Mouse (Mus musculus): ENCODE results near the gene Stac3. TPM values are rescaled to one million over a fixed set of nuclear protein-coding genes. Genes with fewer than 3 reads are reported as not detected.

The Stac3 gene
- polyA plus RNA-seq, 1 experiment from 2014 or later: 0.09 TPM

- Histone ChIP-seq H3K79me2 (ENCODE audit: inconsistent target) (no peaks in the 10 kb centered on the region), H3K27ac (no peak overlapping the region), H3K4me3 (ENCODE audit: inconsistent target) (no peak overlapping the region), H3K36me3 (ENCODE audit: inconsistent target) (no peaks in the 10 kb centered on the region)
- WGBS (ENCODE audit: missing documents): 21% methylated on average over 19 of the region's 23 CpGs
These were observed 23.3 kb downstream of the Stac3 start for GRCm38 (mm10) chr10:127524646-127525255.

- Histone ChIP-seq H3K4me3 (ENCODE audit: inconsistent target) (no peak overlapping the region), H3K36me3 (ENCODE audit: inconsistent target) (no peaks in the 10 kb centered on the region), H3K79me2 (ENCODE audit: inconsistent target) (no peaks in the 10 kb centered on the region), H3K27ac (no peak overlapping the region)
- 4% methylated on average over 26 of the region's 26 CpGs for WGBS (ENCODE audit: missing documents)
These were observed 24.6 kb downstream of the Stac3 start for GRCm38 (mm10) chr10:127526048-127526447.

- WGBS (ENCODE audit: missing documents): under 1% methylated on average over 26 of the region's 26 CpGs
These were observed 25.2 kb downstream of the Stac3 start for GRCm38 (mm10) chr10:127526681-127527080.

GRCm38 (mm10) chr10:127527481-127527880 lies 26.0 kb downstream of the Stac3 start:
- no peaks in the 10 kb centered on the region for H3K79me2 ChIP-seq (ENCODE audit: inconsistent target)
- 14% methylated on average over 17 of the region's 17 CpGs for WGBS (ENCODE audit: missing documents)
- no peak overlapping the region for H3K27ac ChIP-seq
- H3K36me3 ChIP-seq (ENCODE audit: inconsistent target): no peaks in the 10 kb centered on the region
- H3K4me3 ChIP-seq (ENCODE audit: inconsistent target): no peak overlapping the region

More at GRCm38 (mm10) chr10:127526681-127527080, 25.2 kb downstream of the Stac3 start:
- no peak overlapping the region for H3K4me3 ChIP-seq (ENCODE audit: inconsistent target)
- H3K36me3 ChIP-seq (ENCODE audit: inconsistent target): no peaks in the 10 kb centered on the region
- H3K27ac ChIP-seq: no peak overlapping the region
- H3K79me2 ChIP-seq (ENCODE audit: inconsistent target): no peaks in the 10 kb centered on the region

GRCm38 (mm10) chr10:127530945-127531344 lies 29.5 kb downstream of the Stac3 start:
- Histone ChIP-seq H3K79me2 (ENCODE audit: inconsistent target) (no peaks in the 10 kb centered on the region), H3K27ac (no peak overlapping the region), H3K4me3 (ENCODE audit: inconsistent target) (no peak overlapping the region), H3K36me3 (ENCODE audit: inconsistent target) (no peaks in the 10 kb centered on the region)
- 8% methylated on average over 7 of the region's 25 CpGs for WGBS (ENCODE audit: missing documents)

GRCm38 (mm10) chr10:127531548-127531947 lies 30.1 kb downstream of the Stac3 start:
- WGBS (ENCODE audit: missing documents): 11% methylated on average over 4 of the region's 4 CpGs
- H3K27ac ChIP-seq: no peak overlapping the region
- no peak overlapping the region for H3K4me3 ChIP-seq (ENCODE audit: inconsistent target)
- no peaks in the 10 kb centered on the region for H3K36me3 ChIP-seq (ENCODE audit: inconsistent target)
- no peaks in the 10 kb centered on the region for H3K79me2 ChIP-seq (ENCODE audit: inconsistent target)

GRCm38 (mm10) chr10:127534036-127534928 lies 32.8 kb downstream of the Stac3 start, which contains the start of gene Nxph4:
Gene Nxph4, minus strand, starts transcription at chr10:127534559.
- Histone ChIP-seq H3K27ac (no peak within 1 kb of the TSS), H3K4me3 (ENCODE audit: inconsistent target) (no peak within 1 kb of the TSS), H3K79me2 (ENCODE audit: inconsistent target) (no peaks in the 10 kb centered on the region), H3K36me3 (ENCODE audit: inconsistent target) (peaks cover 12% of the 10 kb centered on the region; the same call in 1 of the 2 replicates)
- WGBS (ENCODE audit: missing documents): 3% methylated on average over 46 of the region's 78 CpGs

- no peak overlapping the region for H3K4me3 ChIP-seq (ENCODE audit: inconsistent target)
- WGBS (ENCODE audit: missing documents): 7% methylated on average over 29 of the region's 30 CpGs
These were observed 33.5 kb downstream of the Stac3 start for GRCm38 (mm10) chr10:127534929-127535384.

GRCm38 (mm10) chr10:127536586-127537314 lies 35.3 kb downstream of the Stac3 start:
- no peak overlapping the region for H3K4me3 ChIP-seq (ENCODE audit: inconsistent target)
- peaks cover 37% of the 10 kb centered on the region for H3K36me3 ChIP-seq (ENCODE audit: inconsistent target)
- no peaks in the 10 kb centered on the region for H3K79me2 ChIP-seq (ENCODE audit: inconsistent target)
- H3K27ac ChIP-seq: no peak overlapping the region
- 15% methylated on average over 7 of the region's 8 CpGs for WGBS (ENCODE audit: missing documents)

More at GRCm38 (mm10) chr10:127534929-127535384, 33.5 kb downstream of the Stac3 start:
- H3K36me3 ChIP-seq (ENCODE audit: inconsistent target): peaks cover 19% of the 10 kb centered on the region; the same call in 1 of the 2 replicates
- no peak overlapping the region for H3K27ac ChIP-seq
- H3K79me2 ChIP-seq (ENCODE audit: inconsistent target): no peaks in the 10 kb centered on the region

GRCm38 (mm10) chr10:127537854-127538583 lies 36.5 kb downstream of the Stac3 start:
- peaks cover 49% of the 10 kb centered on the region for H3K36me3 ChIP-seq (ENCODE audit: inconsistent target)
- WGBS (ENCODE audit: missing documents): 7% methylated on average over 2 of the region's 7 CpGs

GRCm38 (mm10) chr10:127541510-127541909 lies 40.0 kb downstream of the Stac3 start:
- Histone ChIP-seq H3K79me2 (ENCODE audit: inconsistent target) (no peaks in the 10 kb centered on the region), H3K36me3 (ENCODE audit: inconsistent target) (peaks cover 83% of the 10 kb centered on the region)
- 98% methylated on average over 8 of the region's 8 CpGs for WGBS (ENCODE audit: missing documents)

More at GRCm38 (mm10) chr10:127537854-127538583, 36.5 kb downstream of the Stac3 start:
- no peak overlapping the region for H3K27ac ChIP-seq
- H3K79me2 ChIP-seq (ENCODE audit: inconsistent target): no peaks in the 10 kb centered on the region
- no peak overlapping the region for H3K4me3 ChIP-seq (ENCODE audit: inconsistent target)

GRCm38 (mm10) chr10:127542084-127542483 lies 40.6 kb downstream of the Stac3 start:
- 96% methylated on average over 11 of the region's 13 CpGs for WGBS (ENCODE audit: missing documents)
- Histone ChIP-seq H3K79me2 (ENCODE audit: inconsistent target) (no peaks in the 10 kb centered on the region), H3K36me3 (ENCODE audit: inconsistent target) (peaks cover 89% of the 10 kb centered on the region), H3K4me3 (ENCODE audit: inconsistent target) (no peak overlapping the region), H3K27ac (no peak overlapping the region)

More at GRCm38 (mm10) chr10:127541510-127541909, 40.0 kb downstream of the Stac3 start:
- Histone ChIP-seq H3K4me3 (ENCODE audit: inconsistent target) (no peak overlapping the region), H3K27ac (no peak overlapping the region)

- WGBS (ENCODE audit: missing documents): 90% methylated on average over 6 of the region's 6 CpGs
- H3K27ac ChIP-seq: no peak overlapping the region
- peaks cover 95% of the 10 kb centered on the region for H3K36me3 ChIP-seq (ENCODE audit: inconsistent target)
- no peaks in the 10 kb centered on the region for H3K79me2 ChIP-seq (ENCODE audit: inconsistent target)
- H3K4me3 ChIP-seq (ENCODE audit: inconsistent target): no peak overlapping the region
These were observed 41.2 kb downstream of the Stac3 start for GRCm38 (mm10) chr10:127542720-127543119.

GRCm38 (mm10) chr10:127543916-127544315 lies 42.4 kb downstream of the Stac3 start:
- no peaks in the 10 kb centered on the region for H3K79me2 ChIP-seq (ENCODE audit: inconsistent target)
- no peak overlapping the region for H3K4me3 ChIP-seq (ENCODE audit: inconsistent target)
- peaks cover 99% of the 10 kb centered on the region for H3K36me3 ChIP-seq (ENCODE audit: inconsistent target)
- WGBS (ENCODE audit: missing documents): 92% methylated on average over 3 of the region's 3 CpGs
- no peak overlapping the region for H3K27ac ChIP-seq
